Mouse (Mus musculus) cerebellum, adult 9-11 months (tissue): ENCODE measurements at regions not wholly inside any gene's neighbourhood (a gene's known extent, or its start where the extent isn't known, plus 50 kb on each side); places are given as distances from the start of the nearest gene placed in this dataset.

Experiments used
- DNase-seq: peaks from one replicate; pipeline ENCODE4 v3.0.0; 2022

GRCm38 (mm10) chr4:8949537-8949936 lies 710.7 kb upstream of the Car8 start:
- no peak for DNase-seq

GRCm38 (mm10) chr4:8945116-8945515 lies 706.3 kb upstream of the Car8 start:
- no peak for DNase-seq

- no peak for DNase-seq
Observed at GRCm38 (mm10) chr4:8943080-8943479, 704.2 kb upstream of the Car8 start.

GRCm38 (mm10) chr4:8938948-8939411 lies 700.1 kb upstream of the Car8 start:
- DNase-seq, result no peak

- DNase-seq, result no peak
Observed at GRCm38 (mm10) chr4:8935899-8936298, 697.1 kb upstream of the Car8 start.

GRCm38 (mm10) chr4:8934541-8934940 lies 695.7 kb upstream of the Car8 start:
- no peak for DNase-seq

GRCm38 (mm10) chr4:8929346-8929745 lies 690.5 kb upstream of the Car8 start:
- DNase-seq, result peak; percentile 84

- peak; percentile 55 for DNase-seq
Observed at GRCm38 (mm10) chr4:8928551-8929305, 689.9 kb upstream of the Car8 start.

- DNase-seq, result no peak
Observed at GRCm38 (mm10) chr4:8927276-8927906, 688.5 kb upstream of the Car8 start.

- no peak for DNase-seq
Observed at GRCm38 (mm10) chr4:8926642-8927275, 687.9 kb upstream of the Car8 start.

- DNase-seq, result no peak
Observed at GRCm38 (mm10) chr4:8922695-8923363, 684.0 kb upstream of the Car8 start.

GRCm38 (mm10) chr4:8921477-8922385 lies 682.9 kb upstream of the Car8 start:
- no peak for DNase-seq

- no peak for DNase-seq
Observed at GRCm38 (mm10) chr4:8920306-8920705, 681.5 kb upstream of the Car8 start.

- no peak for DNase-seq
Observed at GRCm38 (mm10) chr4:8919366-8919984, 680.6 kb upstream of the Car8 start.
